Mouse (Mus musculus) left cerebral cortex, adult 6 months (tissue): ENCODE data around the gene Glyctk. TPM values are rescaled to one million over a fixed set of nuclear protein-coding genes. Genes with fewer than 3 reads are reported as not detected.

ENCODE experiments used
- long read RNA-seq, 2 experiments: library from polyadenylated mRNA; unstranded; transcript quantifications; one replicate each; pipeline ENCODE4 v2.0.0; 2019 to 2020
- polyA plus RNA-seq: library from polyadenylated mRNA; unstranded; fragments of <200 nt; fragmentation: Nextera tagmentation; gene quantifications from 2 replicates; pipeline ENCODE4 v1.2.3, GENCODE M21; 2021

The Glyctk gene
- 0.99 and 1.2 TPM in 2 replicates for polyA plus RNA-seq
- long read RNA-seq, experiment 1, partial matches to known transcripts, result 0 of 13 reads
- long read RNA-seq, experiment 1, other reads (novel, unspliced or antisense), result 13 of 13 reads
- long read RNA-seq, experiment 2, partial matches to known transcripts, result 0 of 2 reads
- long read RNA-seq, experiment 2, other reads (novel, unspliced or antisense), result 2 of 2 reads

DNA sequence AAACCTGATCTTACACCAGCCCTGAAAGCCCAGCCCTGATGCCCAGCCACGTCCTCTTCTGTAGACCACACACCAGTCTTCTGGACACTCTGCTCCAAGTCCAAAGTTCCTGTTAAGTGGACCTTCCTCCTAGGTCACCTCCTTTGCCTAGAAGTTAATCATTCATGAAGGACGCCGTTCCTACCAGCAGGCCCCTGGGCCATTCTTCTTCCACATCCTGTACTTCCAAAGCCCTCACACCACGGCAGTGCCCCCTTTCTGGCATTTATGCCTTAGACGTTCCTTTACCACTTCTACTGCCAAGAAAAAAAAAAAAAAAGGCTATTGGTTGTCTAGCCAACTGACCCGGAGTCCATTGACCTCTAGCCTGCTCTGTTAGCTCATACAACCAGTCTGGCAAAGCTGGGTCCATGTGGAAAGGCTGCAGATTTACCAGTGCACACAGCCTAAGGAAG, at the start of gene Glyctk:
Glyctk (minus strand) TSS at position 102 of the 455 bp plus-strand sequence.

DNA sequence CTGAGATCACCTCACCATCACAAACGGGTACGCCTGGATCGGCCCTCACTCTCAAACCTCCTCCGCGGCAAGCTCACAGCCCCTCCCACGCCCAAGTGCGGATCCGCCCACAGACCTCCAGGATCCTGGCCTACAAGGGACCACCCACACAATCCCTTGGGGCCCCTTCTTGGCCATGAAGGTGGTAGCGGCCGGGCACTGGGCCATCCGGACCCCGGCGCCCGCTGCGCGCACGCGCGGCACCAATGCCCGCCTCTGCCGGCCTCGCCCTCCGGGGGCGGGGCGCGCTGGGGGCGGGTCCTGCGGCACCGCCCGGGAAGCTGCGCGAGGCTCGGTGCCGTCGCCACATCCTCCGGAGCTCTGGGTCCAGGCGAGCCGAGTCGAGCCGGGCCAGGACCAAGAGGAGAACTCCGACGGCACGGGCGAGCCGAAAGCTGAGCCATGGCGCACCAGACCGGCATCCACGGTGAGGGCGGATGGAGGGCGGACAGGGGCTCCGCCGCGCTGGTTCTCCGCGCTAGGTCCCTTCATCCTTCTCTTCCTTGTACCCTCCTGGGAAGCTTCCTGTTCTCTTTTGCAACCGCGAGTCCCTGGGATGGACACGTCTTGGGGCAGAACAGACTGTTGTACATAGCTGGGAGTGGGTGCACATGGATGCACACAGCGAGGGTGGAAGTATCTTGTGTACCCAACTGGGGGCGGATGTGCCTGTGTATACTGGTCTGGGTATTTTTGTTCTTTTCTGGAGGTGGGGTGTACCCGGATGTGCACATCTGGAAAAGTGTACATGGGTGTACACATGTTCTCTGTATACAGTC, 45.1 kb upstream of the Glyctk start, which contains the start of gene Twf2:
Twf2 (plus strand) TSS at position 290 of the 818 bp plus-strand sequence.

DNA sequence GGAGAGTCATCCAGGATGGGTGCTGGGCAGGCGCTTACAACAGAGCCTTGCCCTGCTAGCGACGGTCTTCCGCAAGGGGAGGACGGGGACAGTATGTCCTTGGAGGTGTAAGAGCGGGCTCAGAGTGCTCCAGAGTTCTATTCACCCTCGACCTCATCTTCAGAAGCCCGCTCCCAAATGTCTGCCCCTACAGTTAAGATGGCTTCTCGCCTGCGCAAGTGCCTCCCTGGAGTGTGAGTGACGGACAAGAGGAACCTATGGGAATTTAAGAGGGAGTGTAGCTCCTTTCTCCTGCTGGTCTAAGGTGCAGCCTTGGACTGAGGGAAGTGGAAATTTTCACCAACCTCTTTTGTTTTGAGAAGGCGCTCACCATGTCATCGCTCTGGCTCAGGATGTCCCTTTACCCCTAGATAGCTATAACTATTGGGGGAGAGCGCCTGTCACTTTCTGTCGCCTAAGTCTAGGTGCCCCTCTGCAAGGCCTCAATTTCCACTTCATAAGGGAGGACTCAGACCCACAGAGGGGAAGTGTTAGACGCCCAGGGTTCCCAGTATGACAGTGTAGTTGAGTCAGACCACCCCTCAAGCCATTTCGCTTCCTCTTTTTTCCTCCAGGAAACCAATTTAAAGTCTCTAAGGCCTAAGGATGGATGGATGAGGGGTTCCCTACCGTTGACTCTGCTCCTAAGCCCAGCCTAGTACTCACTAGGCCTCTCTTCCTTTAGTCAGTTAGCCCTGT, 41.8 kb upstream of the Glyctk start, which contains the start of gene Ppm1m:
Ppm1m (minus strand) TSS at position 212 of the 738 bp plus-strand sequence.

DNA sequence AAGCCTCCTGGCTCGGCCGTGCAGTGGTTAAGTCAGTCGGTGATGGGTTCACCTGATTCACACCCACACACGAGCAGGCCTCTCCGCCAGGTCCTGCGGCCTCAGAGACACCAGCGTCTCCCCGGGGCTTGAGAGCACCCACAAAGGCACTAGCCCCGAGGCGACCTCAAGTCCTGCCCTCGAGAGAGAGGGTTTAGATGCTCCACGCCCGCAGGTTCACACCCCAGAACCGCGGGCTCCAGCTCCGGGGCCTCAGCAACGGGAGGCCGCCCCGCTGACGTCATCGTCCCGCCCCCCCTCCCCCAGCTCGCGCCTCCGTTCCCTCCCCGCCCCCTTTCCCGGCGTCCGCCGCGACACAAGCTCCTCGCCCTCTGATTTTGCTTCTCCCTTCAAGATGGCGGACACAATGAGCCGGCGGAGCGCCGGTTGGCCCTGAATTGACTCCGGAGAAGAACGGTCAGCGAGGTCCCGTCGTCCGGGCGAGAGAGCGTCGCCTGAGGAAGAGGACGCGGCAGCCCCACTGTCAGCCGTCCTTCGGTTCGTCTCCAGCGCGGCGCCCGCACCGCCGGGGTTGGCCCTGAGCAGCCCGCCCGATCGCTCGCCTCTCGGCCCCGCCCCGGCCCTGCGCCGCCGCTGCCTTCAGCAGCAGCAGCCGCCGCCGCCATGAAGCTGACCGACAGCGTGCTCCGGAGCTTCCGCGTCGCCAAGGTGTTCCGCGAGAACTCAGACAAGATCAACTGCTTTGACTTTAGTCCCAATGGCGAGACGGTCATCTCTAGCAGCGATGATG, 12.8 kb upstream of the Glyctk start, which contains the start of gene Wdr82:
Wdr82 (plus strand) TSS at position 373 of the 790 bp plus-strand sequence.

Other genes with a start within 250 kb of the Glyctk start
- 0.09 and 0.16 TPM in 2 replicates for gene Col6a5, start 197.5 kb downstream of the Glyctk start, polyA plus RNA-seq
- 1.1 and 1.4 TPM in 2 replicates for gene Col6a4, start 61.4 kb downstream of the Glyctk start, polyA plus RNA-seq
- 47.8 and 50.0 TPM in 2 replicates for gene Wdr82, start 12.8 kb upstream of the Glyctk start, polyA plus RNA-seq
- 14.6 and 19.3 TPM in 2 replicates for gene Ppm1m, start 41.6 kb upstream of the Glyctk start, polyA plus RNA-seq
- gene Twf2, start 45.0 kb upstream of the Glyctk start, polyA plus RNA-seq, result 77.0 and 77.9 TPM in 2 replicates
- gene Tlr9, start 64.5 kb upstream of the Glyctk start, polyA plus RNA-seq, result 0.20 and 0.25 TPM in 2 replicates
- gene Alas1, start 90.5 kb upstream of the Glyctk start, polyA plus RNA-seq, result 56.7 and 78.9 TPM in 2 replicates
- 24.8 and 33.9 TPM in 2 replicates for gene Poc1a, start 122.9 kb upstream of the Glyctk start, polyA plus RNA-seq
- 17.7 and 21.8 TPM in 2 replicates for gene Dusp7, start 210.5 kb upstream of the Glyctk start, polyA plus RNA-seq